Mouse (Mus musculus) induced T-regulatory cell, adult 2 months (primary cell): Measurements from ENCODE around the gene Tmeff2.

ENCODE experiments used
- DNase-seq: peaks from one replicate; pipeline ENCODE4 v3.0.0-alpha.2; 2012; ENCODE audit warnings: low read depth

Gene Tmeff2

DNA sequence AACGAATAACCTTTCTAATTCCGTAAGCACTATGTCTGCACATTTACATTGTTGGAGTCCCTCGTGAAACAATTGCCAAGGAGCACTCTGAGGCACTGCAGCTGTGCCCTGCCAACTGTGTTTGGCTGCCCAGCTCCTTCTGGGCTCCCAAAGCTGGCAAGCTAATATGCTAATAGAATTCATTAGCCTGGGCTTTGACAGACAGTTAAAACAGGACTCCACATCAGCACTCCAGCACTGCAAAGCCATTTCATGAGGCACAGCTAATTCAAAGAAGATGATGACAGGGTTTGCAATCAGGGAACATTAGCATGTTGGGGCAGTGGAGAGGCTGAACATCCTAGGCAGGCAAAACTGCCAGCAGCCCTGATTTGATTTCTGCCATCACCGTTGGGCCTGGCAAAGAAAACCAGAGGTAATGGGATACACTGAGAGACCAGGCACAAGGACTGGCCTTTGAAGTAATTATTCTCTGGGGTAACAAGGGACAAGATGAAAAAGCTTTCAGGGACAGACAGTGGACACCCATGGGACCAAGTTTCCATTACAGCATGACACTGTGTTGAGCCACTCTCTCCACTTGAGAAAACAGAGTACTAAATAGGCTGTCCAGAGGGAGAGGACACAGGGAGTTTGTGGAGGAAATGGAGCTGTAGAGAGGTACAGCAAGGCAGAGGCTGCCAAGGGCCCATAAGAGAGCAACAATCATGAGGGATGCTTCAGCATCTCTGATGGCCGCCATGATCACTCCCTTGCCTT is 316.0 kb downstream of the Tmeff2 start:
- DNase-seq = no peak

DNA sequence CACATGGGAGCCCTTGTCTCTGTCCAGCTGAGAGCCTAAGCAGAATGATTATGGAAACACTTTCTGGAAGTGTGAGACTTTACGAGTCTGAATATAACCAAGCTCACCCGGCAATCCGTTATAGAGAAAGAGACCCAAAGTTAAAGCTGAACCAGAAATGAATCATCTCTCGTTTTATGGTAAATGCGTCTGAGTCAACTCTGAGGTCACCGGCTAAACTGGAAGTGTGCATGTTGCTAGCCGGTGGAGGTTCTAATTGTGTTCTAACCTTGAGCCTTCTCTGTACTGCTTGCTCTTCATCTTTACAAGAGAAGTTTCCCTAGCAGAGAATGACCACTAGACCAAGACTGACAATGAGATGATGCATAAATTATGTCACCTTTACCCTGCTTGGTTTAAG is 316.8 kb downstream of the Tmeff2 start:
- DNase-seq = no peak

DNA sequence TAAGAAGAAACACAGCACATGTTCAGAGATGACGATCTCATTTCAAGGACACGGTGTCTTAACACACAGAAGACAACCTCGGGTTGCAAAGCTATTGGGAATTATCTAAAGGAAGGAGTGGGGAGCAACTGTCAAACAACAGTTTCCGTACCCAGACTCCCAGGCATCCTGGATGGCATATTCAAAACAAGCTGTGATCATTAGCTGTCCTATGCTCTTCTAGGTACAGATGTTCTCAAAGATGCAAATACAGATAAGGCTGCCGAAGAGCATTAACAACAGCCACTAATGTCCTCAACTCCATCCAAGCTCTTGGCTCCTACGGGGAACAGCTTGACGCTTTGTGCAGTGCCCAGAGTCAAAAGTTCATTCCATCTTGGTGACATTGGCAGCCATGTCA is 324.7 kb downstream of the Tmeff2 start:
- no peak for DNase-seq
